Mouse (Mus musculus): ENCODE measurements around the gene Wfdc6a.
A peak's percentile ranks its signal among the peaks of the same experiment; 100 is the strongest.
"Not testable (repeated sequence)": the region's sequence is repeated elsewhere in the genome, so short reads cannot be mapped to it uniquely, and the experiment has no call there.

Gene Wfdc6a

DNA sequence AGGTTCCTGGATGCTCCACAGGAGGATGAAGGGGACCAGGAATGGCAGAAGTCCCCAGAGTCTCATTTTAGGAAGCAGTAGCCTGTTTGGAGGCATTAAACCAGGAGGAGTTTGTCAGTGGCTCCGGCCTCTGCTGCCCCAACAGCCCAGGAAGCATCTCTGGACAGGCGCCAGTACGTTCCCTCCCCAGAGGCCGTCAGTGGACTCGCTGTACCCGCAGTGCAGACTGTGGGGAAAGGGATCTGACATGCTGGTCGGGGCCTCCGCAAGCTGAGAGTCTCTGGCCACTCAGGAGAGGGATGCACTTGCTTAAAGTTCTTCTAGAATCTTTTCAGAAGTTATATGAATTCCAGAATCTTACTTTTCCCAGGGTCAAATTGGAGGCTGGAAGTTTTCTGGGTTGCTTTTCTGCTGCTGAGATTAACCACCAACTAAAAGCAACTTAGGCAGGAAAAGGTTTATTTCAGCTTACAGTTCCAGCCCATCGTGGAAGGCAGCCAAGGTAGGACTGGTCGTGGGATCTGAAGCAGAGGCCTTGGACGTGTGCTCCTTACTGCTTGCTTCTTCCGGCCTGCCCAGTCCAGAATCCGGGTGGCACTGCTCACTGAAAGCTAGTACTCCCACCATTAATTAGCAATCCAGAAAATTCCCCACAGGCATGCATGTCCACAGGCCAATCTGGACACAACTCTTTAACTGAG lies at the start of gene Wfdc6a:
Gene Wfdc6a, minus strand, starts transcription at position 423 of the 701 bp plus-strand sequence.
- not testable (repeated sequence) for DNase-seq (ENCODE audit: low spot score)

DNA sequence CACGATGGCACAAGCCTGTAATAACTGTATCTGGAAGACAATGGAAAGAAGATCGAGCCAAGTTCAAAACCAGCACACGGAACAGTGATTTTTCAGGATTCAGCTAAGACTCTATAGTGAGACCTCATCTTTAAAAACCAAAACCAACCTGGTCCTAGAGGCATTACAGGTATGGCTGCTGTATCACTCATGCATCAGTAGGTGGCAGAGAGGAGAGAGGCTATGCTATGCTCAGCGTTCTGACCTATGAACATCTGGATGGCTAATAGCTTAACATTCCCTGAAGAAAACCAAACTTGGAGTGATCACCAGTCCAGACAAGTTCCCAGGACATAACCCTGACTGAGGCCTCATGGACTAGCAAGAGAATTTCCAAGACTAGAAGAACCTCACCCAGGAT lies 36.5 kb upstream of the Wfdc6a start:
- no peak for DNase-seq (ENCODE audit: low spot score)

DNA sequence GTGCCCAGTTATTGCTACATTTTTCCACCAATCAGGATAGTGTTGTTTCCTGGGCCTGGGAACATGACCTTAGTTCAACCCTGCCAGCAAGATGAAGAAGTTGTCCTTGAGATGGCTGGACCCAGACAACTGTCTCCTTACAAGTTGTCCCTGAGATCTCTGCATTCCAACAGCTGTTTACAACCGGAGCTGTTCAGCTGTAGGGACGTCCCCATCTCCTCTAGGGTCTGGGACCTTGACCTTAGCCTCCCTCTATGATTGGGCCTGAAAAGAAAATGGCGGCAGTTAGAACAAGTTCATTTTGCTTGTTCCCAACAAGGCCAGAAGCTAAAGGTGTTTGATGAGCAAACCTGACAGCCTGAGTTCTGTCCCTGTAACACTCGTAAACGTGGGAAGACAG lies 33.8 kb upstream of the Wfdc6a start:
- DNase-seq (ENCODE audit: low spot score) = no peak

DNA sequence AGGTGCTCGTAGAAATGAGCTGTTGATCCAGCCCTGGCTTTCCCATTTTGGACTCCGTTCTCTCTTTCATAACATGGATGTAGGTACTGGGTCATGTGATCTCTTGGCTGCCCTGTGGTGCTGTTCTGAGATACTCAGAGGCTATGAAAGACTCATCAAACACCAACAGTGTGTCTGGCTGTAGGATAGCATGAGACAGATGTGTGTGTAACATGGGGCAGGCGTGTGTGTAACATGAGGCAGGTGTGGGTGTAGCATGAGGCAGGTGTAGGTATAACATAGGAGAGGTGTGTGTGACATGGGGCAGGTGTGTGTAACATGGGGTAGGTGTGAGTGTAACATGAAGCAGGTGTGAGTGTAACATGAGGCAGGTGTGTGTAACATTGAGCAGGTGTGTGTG lies 30.1 kb upstream of the Wfdc6a start:
- no peak for DNase-seq (ENCODE audit: low spot score)

DNA sequence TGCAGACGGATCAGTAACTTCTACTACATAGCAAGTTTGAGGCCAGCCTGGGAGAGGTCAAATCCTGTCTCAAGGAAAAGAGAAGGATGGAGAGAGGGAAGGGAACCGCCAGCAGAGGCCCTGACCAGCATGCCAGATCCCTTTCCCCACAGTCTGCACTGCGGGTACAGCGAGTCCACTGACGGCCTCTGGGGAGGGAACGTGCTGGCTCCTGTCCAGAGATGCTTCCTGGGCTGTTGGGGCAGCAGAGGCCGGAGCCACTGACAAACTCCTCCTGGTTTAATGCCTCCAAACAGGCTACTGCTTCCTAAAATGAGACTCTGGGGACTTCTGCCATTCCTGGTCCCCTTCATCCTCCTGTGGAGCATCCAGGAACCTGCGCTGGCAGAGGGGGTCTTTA lies 28.2 kb upstream of the Wfdc6a start, which contains the start of the genes Wfdc6b and Wfdc8:
Gene Wfdc6b, plus strand, starts transcription at position 52 of the 400 bp plus-strand sequence.
Gene Wfdc8, minus strand, starts transcription at position 156 of the 400 bp plus-strand sequence.
- DNase-seq (ENCODE audit: low spot score) = not testable (repeated sequence)

DNA sequence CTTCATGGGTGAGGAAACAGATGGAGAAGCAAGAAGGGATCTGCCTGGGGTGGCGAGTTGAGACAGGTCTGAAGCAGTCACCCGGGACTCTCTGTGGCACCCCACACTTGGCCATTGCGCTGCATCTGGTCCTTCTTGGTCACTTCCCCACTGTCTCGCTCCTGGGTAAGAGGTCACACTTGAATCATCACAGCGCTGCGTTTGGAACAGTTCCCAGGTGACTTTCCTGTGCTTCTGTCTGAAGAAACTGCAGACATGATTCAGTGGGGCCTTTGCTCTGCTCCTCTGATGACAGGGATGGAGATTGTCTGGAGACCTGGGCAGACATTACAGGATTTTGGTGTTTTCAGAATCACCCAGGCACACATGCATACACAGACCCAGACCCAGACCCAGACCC lies 23.5 kb upstream of the Wfdc6a start:
- DNase-seq (ENCODE audit: low spot score) = no peak

DNA sequence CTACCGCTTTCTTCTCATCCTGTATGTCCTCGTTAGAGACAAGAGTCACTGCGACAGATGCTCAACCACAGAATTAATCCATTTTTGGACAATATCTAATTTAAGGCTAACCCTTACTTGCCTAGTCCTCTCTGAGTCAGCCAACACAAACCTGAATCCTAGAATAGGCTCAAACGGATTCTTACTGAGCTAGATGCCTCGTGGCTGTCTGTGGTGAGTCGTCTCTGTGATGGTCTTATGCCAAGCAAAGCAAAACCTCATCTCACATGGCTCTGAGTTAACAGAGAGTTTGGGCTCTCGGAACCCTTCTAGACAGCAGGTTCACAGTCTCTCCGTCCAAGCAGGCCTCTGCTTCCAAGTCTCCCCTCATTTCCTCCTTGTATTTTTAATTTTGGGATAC lies 19.2 kb upstream of the Wfdc6a start:
- DNase-seq (ENCODE audit: low spot score) = no peak

DNA sequence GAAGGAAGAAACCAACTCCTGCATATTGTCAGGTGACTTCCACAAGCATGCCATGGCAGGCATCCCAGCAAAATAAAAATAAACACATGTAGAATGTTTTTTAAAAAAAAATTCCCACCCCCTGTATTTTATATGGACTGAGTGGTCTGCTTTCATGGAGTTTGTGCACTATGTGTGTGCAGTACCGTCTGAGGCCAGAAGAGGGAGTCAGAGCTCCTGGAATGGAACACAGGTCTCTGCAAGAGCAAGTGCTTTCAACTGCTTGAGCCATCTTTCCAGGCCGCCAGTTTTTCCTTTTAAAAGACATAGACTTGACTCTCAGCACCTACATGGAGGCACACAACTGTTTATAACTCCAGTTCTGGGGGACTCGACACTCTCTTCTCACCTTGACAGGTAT lies 18.2 kb upstream of the Wfdc6a start:
- no peak for DNase-seq (ENCODE audit: low spot score)

DNA sequence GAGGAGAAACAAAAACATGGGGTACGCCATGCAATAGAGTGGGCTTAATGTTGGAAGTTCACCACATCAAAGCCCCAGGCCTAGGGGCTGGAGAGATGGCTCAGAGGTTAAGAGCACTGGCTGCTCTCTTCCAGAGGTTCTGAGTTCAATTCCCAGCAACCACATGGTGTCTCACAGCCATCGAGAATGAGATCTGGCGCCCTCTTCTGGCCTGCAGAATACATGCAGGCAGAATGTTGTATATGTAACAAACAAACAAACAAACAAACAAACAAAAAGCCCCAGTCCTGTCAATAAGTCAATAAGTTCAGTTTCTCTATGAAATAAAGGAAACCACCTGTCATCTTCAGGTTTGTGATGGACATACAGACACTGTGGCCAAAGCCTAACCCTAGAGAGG lies 14.9 kb upstream of the Wfdc6a start:
- no peak for DNase-seq (ENCODE audit: low spot score)

DNA sequence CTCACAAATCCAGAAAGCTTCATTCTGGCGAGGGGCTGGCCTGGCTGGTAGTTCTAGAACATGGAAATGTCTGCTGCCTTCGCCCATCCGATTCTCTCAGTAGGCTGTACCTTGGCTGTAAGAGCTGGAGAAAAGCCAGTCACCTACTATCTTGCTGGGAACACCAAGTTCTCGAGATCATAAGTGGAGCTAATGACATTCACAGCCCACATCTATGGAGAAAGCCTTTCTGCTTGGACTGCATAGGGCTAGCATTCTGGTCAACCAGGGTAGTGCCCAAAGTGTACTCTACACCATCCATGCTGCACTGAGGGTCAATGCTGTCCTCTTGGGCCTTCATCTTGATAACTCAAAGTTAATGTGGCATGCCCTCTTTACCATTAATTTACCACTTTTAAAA lies 8.2 kb upstream of the Wfdc6a start, which contains the start of gene Eppin:
Gene Eppin, minus strand, starts transcription at position 101 of the 400 bp plus-strand sequence.
- no peak for DNase-seq (ENCODE audit: low spot score)

DNA sequence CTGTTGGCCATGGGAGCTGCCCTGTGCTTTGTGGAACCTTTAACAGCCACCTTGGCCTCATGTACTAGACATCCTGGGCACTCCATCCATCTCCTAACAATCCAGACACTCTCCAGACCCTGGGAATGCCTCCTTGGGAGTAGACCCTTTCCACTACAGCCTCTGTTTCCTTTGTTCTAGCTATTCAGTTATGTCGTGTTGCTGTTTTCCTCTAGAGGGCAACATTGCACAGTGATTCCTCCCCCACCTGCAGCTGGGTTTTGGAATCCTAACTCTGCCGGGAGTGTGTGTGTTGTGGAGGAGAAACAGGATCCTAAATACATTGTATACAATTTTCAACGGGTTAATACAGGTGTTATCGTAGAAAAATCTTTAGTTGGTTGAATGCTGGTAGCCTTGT lies 6.8 kb upstream of the Wfdc6a start:
- DNase-seq (ENCODE audit: low spot score) = peak; percentile 8

DNA sequence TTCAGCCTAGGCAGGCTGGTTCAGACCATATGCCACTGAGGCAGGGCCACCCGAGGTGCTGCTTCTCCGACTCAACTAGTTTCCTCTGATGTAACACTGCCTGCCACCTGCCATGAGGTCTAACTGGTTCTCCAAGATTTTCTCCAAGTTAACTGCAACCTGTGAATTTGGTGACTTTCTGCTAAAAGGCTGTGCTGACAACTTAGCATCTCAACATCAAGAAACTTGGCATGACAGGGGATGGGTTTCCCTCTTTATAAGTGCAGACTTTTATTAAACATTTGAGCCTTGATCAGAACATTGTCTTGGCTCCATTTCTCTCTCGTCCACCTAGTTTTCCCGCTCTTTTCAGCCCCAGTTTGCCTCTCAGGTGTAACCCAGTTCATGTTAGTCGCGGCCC lies 11.9 kb downstream of the Wfdc6a start, which contains the start of gene Spint3:
Gene Spint3, minus strand, starts transcription at position 101 of the 400 bp plus-strand sequence.
- not testable (repeated sequence) for DNase-seq (ENCODE audit: low spot score)

DNA sequence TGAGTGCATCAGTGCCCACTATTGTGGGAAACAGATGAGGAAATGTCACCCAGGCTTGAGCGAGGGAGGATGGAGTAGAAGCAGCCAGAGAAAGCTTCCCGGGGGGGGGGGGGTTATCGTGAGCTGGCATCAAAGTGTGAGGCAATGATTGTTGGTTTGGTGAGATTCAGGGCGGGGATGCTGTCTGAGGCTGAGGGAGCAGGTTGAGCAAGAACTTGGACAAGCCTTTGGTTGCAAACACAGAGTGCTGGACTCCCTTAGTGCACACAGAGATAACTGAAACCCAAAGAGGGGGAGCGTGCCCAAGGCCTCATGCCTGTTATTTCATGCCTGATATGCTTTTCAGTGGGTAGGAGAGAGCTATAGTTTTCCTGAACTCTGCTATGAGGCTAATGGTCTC lies 17.8 kb downstream of the Wfdc6a start:
- no peak for DNase-seq (ENCODE audit: low spot score)

DNA sequence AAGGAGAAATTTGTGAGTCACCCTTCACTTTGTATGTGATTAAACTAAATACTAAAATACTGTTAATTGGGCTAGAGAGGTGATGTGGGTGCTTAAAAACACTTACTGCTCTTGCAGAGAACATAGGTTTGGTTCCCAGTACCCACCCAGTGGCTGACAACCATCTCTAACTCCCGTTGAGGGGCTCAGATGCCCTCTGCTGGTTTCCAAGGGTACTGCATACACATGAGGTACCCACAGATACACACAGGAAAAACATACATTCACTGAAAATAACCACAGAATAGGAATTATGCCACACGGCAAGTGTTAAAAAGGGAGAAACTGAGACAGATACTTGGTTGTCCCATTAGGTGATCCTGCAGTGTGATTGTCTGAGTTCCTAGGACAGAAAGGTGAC lies 18.2 kb downstream of the Wfdc6a start:
- DNase-seq (ENCODE audit: low spot score) = no peak

DNA sequence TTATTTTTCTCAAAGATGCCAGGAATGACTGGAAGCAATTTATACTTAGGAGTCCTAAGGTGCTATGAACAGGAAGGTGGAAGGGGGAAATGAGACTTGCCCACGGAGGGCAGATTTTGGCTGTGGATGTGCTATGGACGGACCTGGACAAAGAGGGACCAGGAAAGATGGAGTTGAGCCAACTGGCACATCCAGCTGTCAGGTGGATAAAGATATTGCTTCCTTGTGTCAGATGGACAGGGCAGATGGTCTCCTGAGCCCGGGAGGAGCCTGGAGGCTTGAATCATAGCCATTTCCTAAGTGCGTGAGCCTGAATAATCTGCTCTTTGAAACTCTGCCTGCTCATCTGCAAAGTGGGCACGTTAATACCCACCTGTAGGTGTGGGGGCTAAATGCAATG lies 20.9 kb downstream of the Wfdc6a start:
- no peak for DNase-seq (ENCODE audit: low spot score)

DNA sequence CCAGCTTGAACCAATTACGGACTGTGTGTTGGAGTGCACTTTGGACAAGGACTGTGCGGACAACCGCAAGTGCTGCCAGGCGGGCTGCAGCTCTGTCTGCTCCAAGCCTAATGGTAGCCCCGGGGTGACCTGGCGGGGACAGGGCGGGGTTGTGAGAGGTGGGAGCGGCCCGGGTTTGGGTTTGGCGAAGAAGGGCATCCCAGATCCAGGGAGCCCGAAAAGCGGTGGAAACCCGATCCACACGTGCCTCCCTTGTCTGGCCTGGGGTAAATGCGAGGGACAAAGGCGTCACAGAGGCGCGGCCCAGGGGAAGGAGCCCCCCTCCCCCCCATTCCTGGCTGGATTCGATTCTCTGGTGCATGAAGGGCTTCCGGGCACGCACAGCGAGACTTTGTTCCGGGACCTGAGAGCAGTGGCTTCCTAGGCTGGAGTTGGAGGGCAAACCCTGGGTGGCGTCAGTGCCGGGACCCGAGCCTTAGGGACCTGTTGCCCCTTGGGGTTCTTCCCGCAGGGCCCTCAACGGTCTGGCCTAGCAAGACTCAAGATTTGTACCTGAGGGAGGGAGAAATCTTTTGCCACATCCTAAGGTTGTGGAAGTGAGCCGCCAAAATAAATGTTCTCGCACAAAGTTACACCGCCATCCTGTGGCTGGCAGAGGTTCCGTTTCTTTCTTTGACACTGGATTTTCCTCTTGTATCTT lies 21.8 kb downstream of the Wfdc6a start:
- no peak for DNase-seq (ENCODE audit: low spot score)

DNA sequence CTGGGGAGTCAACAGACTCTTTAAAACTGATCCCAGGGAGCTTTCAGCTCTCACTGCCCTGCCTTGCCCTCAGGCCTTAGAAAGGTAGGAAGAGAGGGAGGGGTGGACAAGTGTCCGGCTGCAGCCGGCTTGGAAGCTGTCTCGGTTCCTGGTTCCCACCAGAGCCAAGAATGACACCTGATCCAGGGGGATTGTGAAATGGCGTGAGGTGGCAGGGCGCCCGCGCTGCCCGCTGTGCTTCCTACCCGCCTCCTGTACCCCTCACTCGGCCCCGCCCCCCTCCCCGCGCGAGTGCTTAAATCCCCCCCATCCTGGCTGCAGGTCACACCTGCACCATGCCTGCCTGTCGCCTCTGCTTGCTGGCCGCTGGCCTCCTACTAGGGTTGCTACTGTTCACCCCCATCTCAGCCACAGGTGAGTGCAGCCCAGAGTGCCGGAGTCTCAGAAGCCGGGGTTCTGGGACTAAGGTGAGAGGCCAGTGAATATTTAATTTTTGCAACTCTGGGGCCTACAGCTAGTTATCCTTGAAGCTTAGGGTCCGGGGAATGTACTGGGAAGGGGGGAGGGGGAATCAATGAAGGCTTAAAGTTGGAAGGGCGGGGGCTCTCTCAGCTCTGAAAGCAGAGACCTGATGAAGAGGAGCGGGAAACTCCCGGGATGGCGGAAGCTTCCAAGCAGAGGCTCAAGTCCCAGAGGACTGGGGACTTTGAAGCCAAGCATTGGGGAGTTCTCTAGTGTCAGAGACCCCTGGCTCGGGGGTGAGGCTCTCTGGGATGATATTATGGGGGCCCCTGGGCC lies 22.7 kb downstream of the Wfdc6a start, which contains the start of gene Wfdc2:
Gene Wfdc2, plus strand, starts transcription at position 23 of the 798 bp plus-strand sequence.
- no peak for DNase-seq (ENCODE audit: low spot score)

DNA sequence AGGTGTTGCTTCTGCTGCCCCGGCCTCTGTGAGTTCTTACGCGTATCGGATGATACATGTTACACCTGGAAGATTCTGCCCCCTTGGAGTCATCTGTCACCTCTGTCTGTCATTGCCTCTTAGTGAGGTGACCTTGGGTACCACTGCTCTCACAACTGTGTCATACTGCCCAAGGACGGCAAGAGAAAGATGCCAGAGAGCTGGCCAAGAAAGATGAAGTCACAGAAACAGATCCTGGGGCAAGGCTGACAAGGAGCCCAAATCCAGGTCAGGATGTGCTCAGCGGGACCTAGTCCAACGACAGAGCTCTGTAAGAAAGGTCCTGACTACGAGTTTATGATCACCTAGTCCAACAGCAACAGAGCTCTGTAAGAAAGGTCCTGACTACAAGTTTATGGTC lies 25.1 kb downstream of the Wfdc6a start:
- no peak for DNase-seq (ENCODE audit: low spot score)

DNA sequence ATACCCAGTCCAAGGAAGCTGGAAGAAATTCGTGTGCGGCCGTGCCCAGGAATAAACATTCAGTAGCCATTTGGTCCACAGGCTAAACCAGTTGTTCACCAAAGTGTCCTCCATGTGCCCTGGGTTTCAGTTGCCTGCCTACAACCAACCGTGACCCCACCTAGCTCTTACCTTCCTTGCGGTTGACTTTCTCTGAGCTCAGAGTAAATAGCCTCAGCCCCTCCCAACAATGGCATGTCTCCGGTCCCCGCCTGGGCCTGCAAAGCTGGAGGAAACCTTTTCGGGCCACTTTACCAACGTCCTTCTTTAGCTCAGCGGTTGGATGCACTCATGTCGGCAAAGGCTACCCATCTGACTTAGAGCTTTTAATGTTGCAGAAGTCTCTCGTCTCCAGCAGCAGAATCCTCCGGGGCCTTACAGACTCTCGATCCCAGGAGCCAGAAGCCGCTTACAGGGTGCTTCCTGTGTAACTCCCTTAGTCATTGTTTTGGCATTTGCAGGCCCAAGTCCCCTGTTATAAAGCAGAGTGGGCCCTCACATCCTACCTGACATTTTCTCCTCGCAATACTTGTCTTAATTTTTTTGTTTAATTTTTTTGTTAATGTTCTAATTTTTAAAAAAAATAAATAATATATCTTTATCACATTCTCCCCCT lies 26.1 kb downstream of the Wfdc6a start:
- no peak for DNase-seq (ENCODE audit: low spot score)

DNA sequence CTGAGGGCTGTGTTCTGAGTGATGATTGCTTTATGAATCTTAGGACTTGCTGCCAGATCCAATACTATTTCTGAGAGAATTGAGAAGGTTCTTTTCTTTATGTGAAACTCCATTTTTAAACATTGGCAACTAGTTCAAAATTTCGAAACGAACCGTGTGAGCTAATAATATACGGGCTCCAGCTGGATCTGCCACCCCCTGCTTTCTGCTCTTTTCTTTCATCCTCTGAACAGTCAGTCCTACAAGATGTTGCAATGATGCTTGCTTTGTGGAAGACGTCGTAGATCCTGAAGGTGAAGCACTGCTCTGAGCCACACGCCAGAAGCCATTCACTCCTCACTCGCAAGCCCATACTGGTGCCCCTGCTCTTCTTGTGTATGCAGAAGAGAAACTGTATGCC lies 26.8 kb downstream of the Wfdc6a start:
- DNase-seq (ENCODE audit: low spot score) = peak; percentile 49

DNA sequence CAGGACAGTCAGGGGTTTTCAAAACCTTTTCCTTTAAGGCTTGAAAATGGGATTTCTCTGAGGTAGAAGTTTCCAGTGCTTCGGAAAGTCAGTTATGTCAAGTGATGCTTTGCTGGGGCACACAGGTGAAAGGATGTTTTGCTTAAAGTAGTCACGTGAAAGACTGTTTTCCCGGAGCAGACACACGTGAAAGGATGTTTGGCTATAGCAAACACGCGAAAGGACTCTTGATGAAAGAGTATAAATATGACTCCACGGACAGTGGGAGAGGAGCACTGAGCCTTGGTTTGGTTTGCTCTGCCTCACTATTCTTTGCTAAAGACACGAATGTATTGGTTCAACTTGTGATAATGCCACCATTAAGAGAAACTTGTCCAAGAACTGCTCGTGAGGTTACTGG lies 33.7 kb downstream of the Wfdc6a start:
- DNase-seq (ENCODE audit: low spot score) = no peak

DNA sequence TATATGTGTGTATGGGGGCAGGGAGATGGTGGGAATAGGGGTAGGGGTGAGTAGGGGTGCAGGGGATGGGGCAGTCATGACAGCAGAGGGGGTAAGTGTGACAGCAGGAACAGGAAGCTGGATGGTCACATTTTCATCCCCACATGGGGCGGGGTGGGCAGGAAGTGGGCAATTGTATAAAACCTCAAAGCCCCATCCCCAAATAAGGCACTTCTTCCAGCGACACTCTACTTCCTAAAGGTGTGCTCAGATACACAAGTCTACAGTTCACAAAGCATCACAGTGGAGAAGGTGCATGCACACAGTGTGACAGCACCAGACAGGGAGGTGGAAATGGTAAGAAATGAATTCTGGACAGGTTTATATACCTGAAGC lies 34.4 kb downstream of the Wfdc6a start:
- no peak for DNase-seq (ENCODE audit: low spot score)

All from layer of hippocampus, adult 9-10 months (tissue).